Mouse (Mus musculus) spleen, embryonic (tissue): Measurements from ENCODE around the gene Dhx36.

ENCODE experiments used
- CTCF ChIA-PET: fragments of 350-600 bp; sonication (Branson Sonifier 250); formaldehyde crosslinking; loops from one replicate; lab custom pipeline; 2022; lab: Charles Lee

Gene Dhx36

GRCm38 (mm10) chr3:62433675-62434074 is 73.1 kb downstream of the Dhx36 start:
- CTCF ChIA-PET: no interaction called here

GRCm38 (mm10) chr3:62418387-62419138 is 88.2 kb downstream of the Dhx36 start:
- CTCF ChIA-PET: no interaction called here
